8 mouse cellular contexts compared by ENCODE assay signal in genomic region chr12:59012710-59013091, GRCm38 (mm10). TPM values are rescaled to one million over a fixed set of nuclear protein-coding genes. Genes with fewer than 3 reads are reported as not detected.
DNase-seq lines count a peak whose midpoint lies in the region; ATAC-seq and TF ChIP-seq lines count a peak whose summit lies in the region.

No protein-coding gene starts in this region.

- peaks cover 27% of the 10 kb centered on the region for H3K4me1 ChIP-seq in G1E (ENCODE audit: insufficient read depth, low read depth, low read length)
- peaks cover 4% of the 10 kb centered on the region for H3K4me1 ChIP-seq in forebrain, embryonic 14.5 days (ENCODE audit: control insufficient read depth, insufficient read depth, low read length)
- peaks cover 32% of the 10 kb centered on the region for H3K4me1 ChIP-seq in limb, embryonic 13.5 days
- H3K4me1 ChIP-seq in neural tube, embryonic 12.5 days: peaks cover 14% of the 10 kb centered on the region

- no peak for TF ChIP-seq CTCF in gastrocnemius, adult 2 months (IDR thresholded peaks at IDR 0.05)
- TF ChIP-seq CTCF in G1E (IDR thresholded peaks at IDR 0.05; ENCODE audit: low read depth, low read length): no peak

- intact Hi-C loops in gastrocnemius, adult 2 months (cut with DNase I): loop anchor here (2.0 to 5.0 kb wide), 3 partner anchors 48 to 205 kb away; partner anchors contain the start of genes Fbxo33 and Trappc6b

- WGBS in forebrain, embryonic 14.5 days: 2% methylated on average over 7 of the region's 7 CpGs
- WGBS in limb, embryonic 13.5 days: 0% methylated on average over 7 of the region's 7 CpGs
- 5% methylated on average over 7 of the region's 7 CpGs for WGBS in neural tube, embryonic 12.5 days

- no peaks in the 10 kb centered on the region for H3K9me3 ChIP-seq in G1E (replicated peaks)
- H3K9me3 ChIP-seq in forebrain, embryonic 14.5 days (replicated peaks; ENCODE audit: control insufficient read depth, low read length): no peaks in the 10 kb centered on the region
- no peaks in the 10 kb centered on the region for H3K9me3 ChIP-seq in limb, embryonic 13.5 days
- no peaks in the 10 kb centered on the region for H3K9me3 ChIP-seq in neural tube, embryonic 12.5 days

- no peak for DNase-seq in gastrocnemius, adult 2 months
- DNase-seq in gastrocnemius, adult 18-20 months (ENCODE audit: low spot score): no peak
- no peak for DNase-seq in G1E (ENCODE audit: low spot score)
- peak; percentile 7 for DNase-seq in forebrain, embryonic 14.5 days (ENCODE audit: low spot score)
- DNase-seq in ovary, postnatal 14 days (ENCODE audit: low spot score): no peak

- H3K36me3 ChIP-seq in G1E (replicated peaks): peaks cover 38% of the 10 kb centered on the region
- H3K36me3 ChIP-seq in forebrain, embryonic 14.5 days (ENCODE audit: control insufficient read depth, insufficient read depth, low read length): peaks cover 7% of the 10 kb centered on the region; the same call in 1 of the 2 replicates
- peaks cover 13% of the 10 kb centered on the region for H3K36me3 ChIP-seq in limb, embryonic 13.5 days
- H3K36me3 ChIP-seq in neural tube, embryonic 12.5 days: peaks cover 3% of the 10 kb centered on the region; the same call in 1 of the 2 replicates

- no peak for ATAC-seq in G1E (ENCODE audit: extremely low read depth, insufficient number of reproducible peaks, low FRiP score, poor library complexity, severe bottlenecking)
- ATAC-seq in forebrain, embryonic 14.5 days: no peak
- ATAC-seq in limb, embryonic 13.5 days (ENCODE audit: low FRiP score, low read depth): no peak
- no peak for ATAC-seq in neural tube, embryonic 12.5 days (ENCODE audit: low FRiP score, low read depth)
- no peak; the same call in 1 of the 2 replicates for ATAC-seq in erythroid progenitor cell, adult 5-6 weeks (replicated peaks; ENCODE audit: low FRiP score, poor library complexity, severe bottlenecking)

- peak overlapping the region; percentile 95 for H3K27ac ChIP-seq in gastrocnemius, adult 2 months
- H3K27ac ChIP-seq in forebrain, embryonic 14.5 days (ENCODE audit: low read depth, low read length): no peak overlapping the region
- peak overlapping the region; percentile 83 for H3K27ac ChIP-seq in limb, embryonic 13.5 days
- no peak overlapping the region for H3K27ac ChIP-seq in neural tube, embryonic 12.5 days

- peak overlapping the region; percentile 79 for H3K4me2 ChIP-seq in forebrain, embryonic 14.5 days (ENCODE audit: low read length)
- H3K4me2 ChIP-seq in limb, embryonic 13.5 days (replicated peaks): peak overlapping the region; percentile 67
- H3K4me2 ChIP-seq in neural tube, embryonic 12.5 days (replicated peaks): peak overlapping the region; percentile 81

- H3K9ac ChIP-seq in forebrain, embryonic 14.5 days (ENCODE audit: low read length): peak overlapping the region; percentile 71; the same call in 1 of the 2 replicates
- peak overlapping the region; percentile 80 for H3K9ac ChIP-seq in limb, embryonic 13.5 days
- H3K9ac ChIP-seq in neural tube, embryonic 12.5 days: peak overlapping the region; percentile 71; the same call in 1 of the 2 replicates

- H3K27me3 ChIP-seq in G1E (ENCODE audit: insufficient read depth, low read length): no peaks in the 10 kb centered on the region
- H3K27me3 ChIP-seq in forebrain, embryonic 14.5 days (replicated peaks; ENCODE audit: control insufficient read depth, insufficient read depth, low read length): no peaks in the 10 kb centered on the region
- no peaks in the 10 kb centered on the region for H3K27me3 ChIP-seq in limb, embryonic 13.5 days
- no peaks in the 10 kb centered on the region for H3K27me3 ChIP-seq in neural tube, embryonic 12.5 days (replicated peaks)

- peak overlapping the region; percentile 99 for H3K4me3 ChIP-seq in gastrocnemius, adult 2 months
- H3K4me3 ChIP-seq in G1E (ENCODE audit: low read depth, low read length): peak overlapping the region; percentile 85
- H3K4me3 ChIP-seq in forebrain, embryonic 14.5 days (ENCODE audit: low read depth, low read length): peak overlapping the region; percentile 58
- peak overlapping the region; percentile 85 for H3K4me3 ChIP-seq in limb, embryonic 13.5 days
- H3K4me3 ChIP-seq in neural tube, embryonic 12.5 days: peak overlapping the region; percentile 70

RNA-seq across cellular contexts. Expression of gene Gemin2, which starts 0.5 kb away (rescaled TPM):
- 1 to 10 TPM; 4.3 to 5.0 TPM for total RNA-seq in gastrocnemius, adult 2 months (2021)
- total RNA-seq in gastrocnemius, adult 18-20 months (2021): 1 to 10 TPM; 4.0 to 4.9 TPM
- total RNA-seq in G1E (2014; fragmentation: Nextera tagmentation): 30.4 and 34.8 TPM in 2 replicates
- total RNA-seq in G1E (2017): 31.2 and 33.2 TPM in 2 replicates
- polyA plus RNA-seq in G1E (2012): 4.6 and 8.0 TPM in 2 replicates
- 11.8 and 13.5 TPM in 2 replicates for polyA plus RNA-seq in forebrain, embryonic 14.5 days (2014; fragmentation: Nextera tagmentation; extraction: Ambion mirVana)
- polyA plus RNA-seq in limb, embryonic 13.5 days (2015; fragmentation: Nextera tagmentation; extraction: Ambion mirVana): 37.6 and 40.9 TPM in 2 replicates
- 19.8 and 20.4 TPM in 2 replicates for polyA plus RNA-seq in neural tube, embryonic 12.5 days (2016; fragmentation: Nextera tagmentation; extraction: Ambion mirVana)
- 12.2 and 14.4 TPM in 2 replicates for total RNA-seq in erythroid progenitor cell, adult 5-6 weeks (2015; ENCODE audit: low replicate concordance)
- total RNA-seq in erythroid progenitor cell, adult 5-6 weeks (2017; ENCODE audit: low replicate concordance): 9.2 and 17.7 TPM in 2 replicates

RNA-seq across cellular contexts. Expression of gene Sec23a, which starts 0.9 kb away (rescaled TPM):
- total RNA-seq in gastrocnemius, adult 2 months (2021): 10 to 100 TPM; 54.7 to 61.6 TPM
- total RNA-seq in gastrocnemius, adult 18-20 months (2021): 10 to 100 TPM; 60.1 to 60.9 TPM
- total RNA-seq in G1E (2014; fragmentation: Nextera tagmentation): 32.7 and 33.7 TPM in 2 replicates
- 28.2 and 28.3 TPM in 2 replicates for total RNA-seq in G1E (2017)
- polyA plus RNA-seq in G1E (2012): 6.0 and 8.4 TPM in 2 replicates
- 109 and 130 TPM in 2 replicates for polyA plus RNA-seq in forebrain, embryonic 14.5 days (2014; fragmentation: Nextera tagmentation; extraction: Ambion mirVana)
- 105 and 111 TPM in 2 replicates for polyA plus RNA-seq in limb, embryonic 13.5 days (2015; fragmentation: Nextera tagmentation; extraction: Ambion mirVana)
- 99.4 and 108 TPM in 2 replicates for polyA plus RNA-seq in neural tube, embryonic 12.5 days (2016; fragmentation: Nextera tagmentation; extraction: Ambion mirVana)
- total RNA-seq in erythroid progenitor cell, adult 5-6 weeks (2015; ENCODE audit: low replicate concordance): 6.5 and 15.9 TPM in 2 replicates
- 10.7 and 13.2 TPM in 2 replicates for total RNA-seq in erythroid progenitor cell, adult 5-6 weeks (2017; ENCODE audit: low replicate concordance)

RNA-seq across cellular contexts. Expression of gene Trappc6b, which starts 48.6 kb away (rescaled TPM):
- total RNA-seq in gastrocnemius, adult 2 months (2021): 10 to 100 TPM; 46.4 to 60.7 TPM
- 10 to 100 TPM; 45.5 to 57.9 TPM for total RNA-seq in gastrocnemius, adult 18-20 months (2021)
- 73.2 and 79.4 TPM in 2 replicates for total RNA-seq in G1E (2014; fragmentation: Nextera tagmentation)
- total RNA-seq in G1E (2017): 83.6 and 101 TPM in 2 replicates
- 108 and 114 TPM in 2 replicates for polyA plus RNA-seq in G1E (2012)
- polyA plus RNA-seq in forebrain, embryonic 14.5 days (2014; fragmentation: Nextera tagmentation; extraction: Ambion mirVana): 92.8 and 99.7 TPM in 2 replicates
- 81.7 and 89.7 TPM in 2 replicates for polyA plus RNA-seq in limb, embryonic 13.5 days (2015; fragmentation: Nextera tagmentation; extraction: Ambion mirVana)
- 118 and 121 TPM in 2 replicates for polyA plus RNA-seq in neural tube, embryonic 12.5 days (2016; fragmentation: Nextera tagmentation; extraction: Ambion mirVana)
- 57.3 and 74.6 TPM in 2 replicates for total RNA-seq in erythroid progenitor cell, adult 5-6 weeks (2015; ENCODE audit: low replicate concordance)
- 44.2 and 45.4 TPM in 2 replicates for total RNA-seq in erythroid progenitor cell, adult 5-6 weeks (2017; ENCODE audit: low replicate concordance)

RNA-seq across cellular contexts. Expression of gene Pnn, which starts 54.0 kb away (rescaled TPM):
- total RNA-seq in gastrocnemius, adult 2 months (2021): 10 to 100 TPM; 18.2 to 22.5 TPM
- total RNA-seq in gastrocnemius, adult 18-20 months (2021): 10 to 100 TPM; 17.3 to 19.3 TPM
- 165 and 172 TPM in 2 replicates for total RNA-seq in G1E (2014; fragmentation: Nextera tagmentation)
- 99.4 and 128 TPM in 2 replicates for total RNA-seq in G1E (2017)
- 79.8 and 99.9 TPM in 2 replicates for polyA plus RNA-seq in G1E (2012)
- polyA plus RNA-seq in forebrain, embryonic 14.5 days (2014; fragmentation: Nextera tagmentation; extraction: Ambion mirVana): 49.7 and 56.2 TPM in 2 replicates
- 104 and 118 TPM in 2 replicates for polyA plus RNA-seq in limb, embryonic 13.5 days (2015; fragmentation: Nextera tagmentation; extraction: Ambion mirVana)
- 109 and 112 TPM in 2 replicates for polyA plus RNA-seq in neural tube, embryonic 12.5 days (2016; fragmentation: Nextera tagmentation; extraction: Ambion mirVana)
- total RNA-seq in erythroid progenitor cell, adult 5-6 weeks (2015; ENCODE audit: low replicate concordance): 62.7 and 66.7 TPM in 2 replicates
- 67.9 and 69.1 TPM in 2 replicates for total RNA-seq in erythroid progenitor cell, adult 5-6 weeks (2017; ENCODE audit: low replicate concordance)

Comparison
In these comparisons a context has a peak if more than half of its experiments do, and no peak if none do; other contexts are left out.
1. H3K27ac ChIP-seq: peak in gastrocnemius, adult 2 months (single experiment) and limb, embryonic 13.5 days (single experiment); none in forebrain, embryonic 14.5 days (single experiment) and neural tube, embryonic 12.5 days (single experiment).
2. Peak in every context shown above with its lines, with median percentiles within 50 percentile points of each other: H3K4me3 ChIP-seq, H3K4me2 ChIP-seq and H3K9ac ChIP-seq.